Mouse (Mus musculus): ENCODE results near the gene Myo3b.

Myo3b gene

DNA sequence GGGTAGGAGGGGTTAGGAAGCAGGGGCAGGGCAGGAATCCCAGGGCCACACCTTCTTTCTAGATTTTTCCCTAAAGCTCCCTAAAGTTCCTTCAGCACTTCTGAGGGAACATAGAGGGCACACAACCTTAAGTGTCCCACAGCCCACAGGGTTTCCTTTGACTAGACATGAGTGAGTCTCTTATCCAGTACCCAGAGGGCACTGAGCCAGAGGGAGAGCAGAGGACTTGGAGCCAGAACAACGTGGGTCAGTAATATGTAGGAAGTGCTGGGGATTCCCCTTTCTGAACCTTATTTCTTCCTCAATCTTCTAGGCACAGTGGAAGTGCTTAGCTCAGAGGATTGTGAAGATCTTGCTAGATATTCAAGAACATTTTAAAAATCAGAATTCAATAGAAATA lies 308.6 kb downstream of the Myo3b start:
- CTCF ChIA-PET, result no interaction called here

DNA sequence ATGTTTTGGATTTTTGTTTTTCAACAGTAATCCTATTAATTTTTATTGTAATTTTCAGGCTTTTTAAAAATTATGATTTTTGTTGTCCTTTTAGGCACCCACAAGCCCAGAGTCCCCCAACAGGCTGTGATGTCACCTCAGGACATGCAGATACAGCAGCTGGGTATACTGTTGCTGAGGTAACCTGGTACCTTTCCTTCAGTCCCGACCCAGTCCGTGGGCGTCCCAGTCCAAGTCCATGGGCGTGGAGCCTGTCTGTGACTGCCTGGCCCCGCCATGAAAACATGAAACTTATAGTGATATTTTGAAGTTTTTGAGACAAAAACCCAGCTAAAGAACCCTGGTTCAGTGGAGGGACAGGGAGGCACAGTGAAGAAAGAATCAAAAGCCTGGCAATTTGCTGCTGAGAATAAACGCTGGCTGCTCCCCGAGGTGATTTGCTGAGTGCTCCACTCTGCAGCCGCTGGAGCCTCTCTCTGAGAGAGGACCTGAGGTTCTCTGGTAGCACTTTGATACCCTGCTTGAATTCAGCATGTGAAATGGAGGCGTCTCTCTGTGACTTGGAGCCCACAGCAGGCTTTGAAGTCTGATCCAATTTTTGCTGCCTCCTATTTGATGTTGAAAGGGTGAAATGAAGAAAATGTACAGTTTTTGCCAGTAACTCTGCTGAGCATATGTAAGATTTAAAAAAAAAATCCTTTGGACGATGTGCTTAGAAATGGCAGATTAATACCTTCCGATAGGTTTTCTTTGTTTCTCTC lies 310.0 kb downstream of the Myo3b start:
- CTCF ChIA-PET, result no interaction called here

- CTCF ChIA-PET, result no interaction called here
These were observed 313.7 kb downstream of the Myo3b start for GRCm38 (mm10) chr2:70352435-70353165.

- CTCF ChIA-PET, result no interaction called here
These were observed 315.1 kb downstream of the Myo3b start for GRCm38 (mm10) chr2:70354056-70354455.

DNA sequence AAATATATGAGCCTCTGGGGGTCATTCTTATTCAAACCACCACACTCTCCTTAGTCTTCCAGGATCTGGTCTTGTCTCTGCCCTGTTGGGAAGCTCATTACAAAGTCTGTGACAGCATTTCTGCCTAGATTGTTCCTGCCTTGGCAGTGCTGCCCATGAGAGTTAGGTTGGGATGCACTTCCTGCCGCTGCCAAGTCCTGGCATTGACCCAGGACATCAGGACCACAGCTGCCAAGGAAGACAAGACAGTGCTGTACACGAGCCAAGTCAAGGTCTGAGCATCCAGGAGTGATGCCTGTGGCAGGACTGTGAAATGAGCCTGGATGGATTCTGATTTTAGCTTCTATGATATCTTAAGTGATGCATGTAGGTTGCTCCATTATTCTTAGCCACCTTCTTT lies 316.1 kb downstream of the Myo3b start:
- CTCF ChIA-PET, result interaction anchor here (0.7 kb wide), 1 partner anchor 32 kb away, joined by 3 read pairs; no protein-coding TSS in a partner anchor

DNA sequence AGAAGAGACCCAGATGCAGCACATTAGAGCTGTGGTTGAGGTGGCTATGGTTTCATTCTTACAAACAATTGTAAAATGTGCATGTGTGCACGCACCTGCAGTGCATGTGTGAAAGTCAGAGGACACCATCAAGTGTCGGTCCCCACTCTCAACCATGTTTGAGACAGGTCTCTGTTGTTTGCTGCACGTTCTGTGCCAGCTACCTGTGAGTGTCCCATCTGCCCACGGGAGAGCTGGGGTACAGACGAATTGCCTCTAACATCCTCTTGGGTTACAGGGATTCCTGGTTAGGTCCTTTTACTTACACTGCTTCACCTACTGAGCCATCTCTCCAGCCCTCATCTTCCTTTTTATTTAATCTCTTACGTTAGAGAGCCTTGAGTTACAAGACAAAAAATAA lies 330.5 kb downstream of the Myo3b start:
- CTCF ChIA-PET, result no interaction called here

DNA sequence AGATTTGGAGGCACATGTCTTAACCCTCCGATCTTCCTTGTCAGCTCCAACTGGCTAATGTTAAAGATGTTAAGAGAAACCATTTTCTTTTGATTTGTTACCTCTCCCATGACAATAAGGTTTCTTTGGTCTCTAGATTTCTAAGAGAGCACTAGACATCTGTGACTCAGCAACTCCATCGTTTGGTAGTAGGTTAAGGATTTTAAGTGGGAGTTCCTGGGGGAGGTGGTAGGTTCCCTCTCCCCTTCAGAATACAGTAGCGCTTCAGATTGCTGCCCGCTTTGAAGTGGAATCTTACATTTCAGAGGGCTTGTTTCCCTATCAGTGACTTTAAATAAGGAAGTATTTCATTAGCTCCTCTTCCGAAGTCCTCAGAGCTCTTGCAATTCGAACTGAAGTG lies 340.4 kb downstream of the Myo3b start:
- CTCF ChIA-PET, result no interaction called here

DNA sequence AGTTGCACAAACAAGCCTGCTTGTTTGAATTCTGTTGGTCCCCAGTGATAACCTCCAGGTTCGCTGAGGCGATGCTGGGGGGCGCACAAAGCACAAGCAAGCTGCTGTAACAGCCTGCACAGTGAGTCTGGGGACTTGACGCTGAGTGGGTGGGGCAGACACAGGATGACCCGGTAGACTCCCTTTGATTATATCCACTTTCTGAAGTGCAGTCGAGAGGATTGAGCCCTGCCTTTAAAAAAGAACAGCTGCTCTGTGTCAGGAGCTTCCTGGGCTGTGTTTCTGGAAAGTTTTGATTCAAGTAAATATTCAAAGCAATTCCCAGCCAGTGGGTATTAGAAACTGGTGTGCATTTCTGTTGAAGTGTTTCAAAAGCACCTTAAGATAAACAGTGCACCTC lies 341.0 kb downstream of the Myo3b start:
- CTCF ChIA-PET, result no interaction called here

- CTCF ChIA-PET, result no interaction called here
These were observed 349.7 kb downstream of the Myo3b start for GRCm38 (mm10) chr2:70388645-70389044.

GRCm38 (mm10) chr2:70389162-70389561 lies 350.2 kb downstream of the Myo3b start:
- CTCF ChIA-PET, result no interaction called here

GRCm38 (mm10) chr2:70397734-70398276 lies 358.9 kb downstream of the Myo3b start:
- CTCF ChIA-PET, result interaction anchor here (0.6 kb wide), 1 partner anchor 108 kb away, joined by 13 read pairs; no protein-coding TSS in a partner anchor

- CTCF ChIA-PET, result no interaction called here
These were observed 360.7 kb downstream of the Myo3b start for GRCm38 (mm10) chr2:70399441-70400115.

GRCm38 (mm10) chr2:70400321-70400720 lies 361.4 kb downstream of the Myo3b start:
- CTCF ChIA-PET, result no interaction called here

- CTCF ChIA-PET, result no interaction called here
These were observed 365.4 kb downstream of the Myo3b start for GRCm38 (mm10) chr2:70404301-70404700.

DNA sequence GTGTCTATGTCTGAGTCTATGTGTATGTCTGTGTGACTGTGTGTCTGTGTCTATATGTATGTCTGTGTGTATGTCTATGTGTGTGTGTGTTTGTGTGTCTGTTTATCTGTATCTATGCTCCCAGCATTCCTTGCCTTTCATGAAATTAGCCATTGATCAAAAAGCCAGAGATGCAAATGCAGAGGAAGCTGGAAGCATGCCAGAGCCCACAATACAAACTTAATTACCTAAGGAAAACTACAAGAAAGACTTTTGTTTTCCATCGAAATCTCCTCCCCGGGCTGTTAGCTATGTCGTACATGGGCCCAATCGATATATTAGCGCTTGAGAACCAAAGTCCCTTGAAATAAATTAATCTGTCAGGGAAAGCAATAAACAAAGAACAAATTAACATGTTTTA lies 367.9 kb downstream of the Myo3b start:
- CTCF ChIA-PET, result no interaction called here

DNA sequence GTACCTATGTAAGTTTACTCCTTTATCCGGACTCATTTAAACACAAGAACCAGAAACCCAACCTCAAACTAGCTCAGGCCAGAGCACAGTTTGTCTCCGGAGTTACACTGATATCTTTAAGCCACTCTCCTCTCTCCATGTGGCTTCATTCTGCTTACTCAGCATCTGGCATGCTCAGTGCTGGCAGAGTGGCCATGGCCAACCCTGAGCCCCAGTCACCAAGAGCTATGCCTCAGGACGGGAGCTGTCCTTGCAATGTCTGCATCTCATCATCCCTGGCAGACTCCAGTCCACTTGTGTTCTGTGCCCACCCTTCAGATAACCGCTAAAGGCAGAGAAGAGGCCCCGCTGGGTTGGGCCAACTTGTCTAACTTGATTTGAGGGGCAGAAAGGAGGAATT lies 368.8 kb downstream of the Myo3b start:
- CTCF ChIA-PET, result interaction anchor here (0.6 kb wide), 1 partner anchor 53 kb away, joined by 5 read pairs; no protein-coding TSS in a partner anchor

DNA sequence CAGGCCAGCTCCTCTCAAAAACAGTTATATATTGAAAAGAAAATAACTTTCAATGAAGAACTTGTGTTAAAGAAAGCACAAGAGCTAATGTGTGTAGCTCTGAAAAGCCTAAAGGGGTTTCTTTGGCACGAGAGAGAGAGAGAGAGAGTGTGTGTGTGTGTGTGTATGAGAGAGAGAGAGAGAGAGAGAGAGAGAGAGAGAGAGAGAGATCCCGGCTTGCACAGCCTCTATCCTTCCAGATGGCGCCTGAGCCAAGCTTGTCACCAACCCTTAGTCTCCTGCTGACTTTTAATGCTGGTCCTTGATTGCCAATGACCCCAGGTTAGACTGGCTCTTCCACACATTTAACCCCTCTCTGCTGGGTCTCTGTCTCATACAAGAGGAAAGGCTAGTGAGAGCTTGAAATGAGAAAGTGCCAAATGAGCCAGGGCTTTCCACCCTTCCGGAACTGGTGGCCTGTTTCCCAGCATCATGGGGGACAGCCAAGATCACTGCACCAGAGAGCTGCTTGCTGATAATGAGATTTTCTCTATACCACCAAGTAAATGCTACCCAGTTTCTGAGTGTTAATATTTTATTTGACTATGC lies 371.5 kb downstream of the Myo3b start:
- CTCF ChIA-PET, result interaction anchor here (0.5 to 0.6 kb wide), 3 partner anchors 65 to 1021 kb away, joined by 3 to 13 read pairs (median 3); no protein-coding TSS in a partner anchor

GRCm38 (mm10) chr2:70412315-70412714 lies 373.4 kb downstream of the Myo3b start:
- CTCF ChIA-PET, result no interaction called here

- CTCF ChIA-PET, result no interaction called here
These were observed 375.5 kb downstream of the Myo3b start for GRCm38 (mm10) chr2:70414386-70414785.

GRCm38 (mm10) chr2:70415521-70415920 lies 376.6 kb downstream of the Myo3b start:
- CTCF ChIA-PET, result no interaction called here

DNA sequence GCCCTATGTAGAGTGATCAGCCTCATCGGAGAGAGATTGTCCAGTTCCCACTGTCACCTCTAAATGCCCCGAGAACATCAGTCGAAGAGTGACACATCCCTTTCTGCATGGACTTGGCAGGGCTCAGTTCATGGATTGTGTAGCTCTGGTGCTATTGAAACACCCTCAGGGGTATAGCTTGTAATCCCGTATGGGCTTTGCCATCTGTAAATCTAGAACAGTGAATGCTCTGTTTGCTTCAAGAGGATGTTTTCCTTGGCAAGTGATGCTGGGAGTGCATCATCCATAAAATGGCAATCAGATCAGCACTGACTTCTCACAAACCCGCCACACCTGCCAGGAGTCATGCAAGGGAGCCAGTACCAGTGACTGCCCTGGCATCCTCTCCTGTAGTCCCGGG lies 380.4 kb downstream of the Myo3b start:
- CTCF ChIA-PET, result no interaction called here
